Mouse (Mus musculus) limb, embryonic 11.5 days (tissue): ENCODE results near the gene Fras1. TPM values are rescaled to one million over a fixed set of nuclear protein-coding genes. Genes with fewer than 3 reads are reported as not detected.
A peak's percentile ranks its signal among the peaks of the same experiment; 100 is the strongest.

Experiments used
- ATAC-seq: fragments of 200-750 bp; cut with Nextera tagmentation; 2 replicates; pipeline ENCODE4 v1.8.0; 2017; ENCODE audit warnings: low read depth; ENCODE audit not compliant: insufficient number of reproducible peaks, low FRiP score, low TSS enrichment
- DNase-seq: peaks from one replicate; pipeline ENCODE4 v3.0.0-alpha.2; 2015; ENCODE audit warnings: low spot score
- H3K27ac ChIP-seq: fragments of 300-500 bp; sonication (generic); replicated peaks from 2 replicates; pipeline ENCODE4 v1.5.1; 2014; ENCODE audit warnings: low read depth, mild to moderate bottlenecking, low read length
- H3K27me3 ChIP-seq: fragments of 300-500 bp; sonication (generic); 2 replicates; pipeline ENCODE4 v1.6.1; 2014; ENCODE audit warnings: mild to moderate bottlenecking, low read length, mixed read lengths; ENCODE audit not compliant: control insufficient read depth, insufficient read depth
- H3K36me3 ChIP-seq: fragments of 300-500 bp; sonication (generic); 2 replicates; pipeline ENCODE4 v1.6.1; 2014; ENCODE audit warnings: mild to moderate bottlenecking, low read length, moderate library complexity, mixed read lengths; ENCODE audit not compliant: control insufficient read depth, insufficient read depth
- H3K4me1 ChIP-seq: fragments of 300-500 bp; sonication (generic); 2 replicates; pipeline ENCODE4 v1.6.1; 2014; ENCODE audit warnings: low read length, mixed read lengths; ENCODE audit not compliant: control insufficient read depth, insufficient read depth
- H3K4me2 ChIP-seq: fragments of 300-500 bp; sonication (generic); 2 replicates; pipeline ENCODE4 v1.6.1; 2014; ENCODE audit warnings: low read depth, mild to moderate bottlenecking, moderate library complexity; ENCODE audit not compliant: severe bottlenecking
- H3K4me3 ChIP-seq: fragments of 300-500 bp; sonication (generic); 2 replicates; pipeline ENCODE4 v1.5.1; 2014; ENCODE audit warnings: low read depth, low read length
- H3K9ac ChIP-seq: fragments of 300-500 bp; sonication (generic); 2 replicates; pipeline ENCODE4 v1.6.1; 2014; ENCODE audit warnings: mild to moderate bottlenecking, low read length
- H3K9me3 ChIP-seq: fragments of 300-500 bp; sonication (generic); 2 replicates; pipeline ENCODE4 v1.6.1; 2016; ENCODE audit warnings: low read length; ENCODE audit not compliant: control insufficient read depth
- WGBS: fragments of 180-500 bp; shearing (Covaris S2); extraction: QIAGEN DNeasy Blood & Tissue Kit; methylation state at CpG from one replicate; pipeline ENCODE4 v1.1.7; 2014; 5-methylcytosine and 5-hydroxymethylcytosine counted together
- polyA plus RNA-seq: library from polyadenylated mRNA; unstranded; fragments of >200 nt; fragmentation: Nextera tagmentation; extraction: Ambion mirVana; gene quantifications from 2 replicates; pipeline ENCODE4 v1.2.1, GENCODE M21; 2014

The Fras1 gene
- polyA plus RNA-seq, 1 experiment from 2014 or later: 15.8 TPM

DNA sequence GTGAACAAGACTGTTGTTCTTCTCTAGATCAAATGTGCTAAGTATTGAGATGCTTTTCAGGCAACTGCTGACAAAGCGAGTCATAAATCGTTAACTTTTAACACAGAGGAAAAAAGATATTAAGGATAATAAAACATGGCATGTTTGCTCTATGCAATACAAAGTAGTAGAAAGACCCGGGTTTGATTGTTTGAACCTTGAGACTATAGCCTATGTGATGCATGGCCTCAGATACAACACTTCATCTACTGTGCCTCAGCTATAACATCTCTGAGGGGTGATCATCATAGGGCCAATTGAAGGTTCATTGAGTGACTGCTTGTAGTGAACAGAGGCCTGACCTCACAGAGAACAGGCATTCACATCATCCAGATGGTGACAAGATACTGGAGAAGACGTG is 17.3 kb downstream of the Fras1 start:
- Histone ChIP-seq H3K27me3 (no peaks in the 10 kb centered on the region), H3K4me3 (no peak overlapping the region), H3K4me2 (no peak overlapping the region), H3K36me3 (no peaks in the 10 kb centered on the region), H3K9me3 (no peaks in the 10 kb centered on the region), H3K27ac (no peak overlapping the region), H3K9ac (no peak overlapping the region), H3K4me1 (0 out of 2 replicates have a peak, but pooled peaks cover 2% of the 10 kb centered on the region)
- 92% methylated on average over 4 of the region's 4 CpGs for whole genome bisulfite sequencing
- no peak for ATAC-seq
- DNase-seq: no peak

- DNase-seq (no peak), ATAC-seq (no peak)
- WGBS: 94% methylated on average over 4 of the region's 4 CpGs
- no peak overlapping the region for H3K4me3 ChIP-seq
- no peaks in the 10 kb centered on the region for H3K27me3 ChIP-seq
- H3K36me3 ChIP-seq: no peaks in the 10 kb centered on the region
- H3K9me3 ChIP-seq: no peaks in the 10 kb centered on the region
- no peak overlapping the region for H3K9ac ChIP-seq
- H3K27ac ChIP-seq: no peak overlapping the region
- H3K4me2 ChIP-seq: no peak overlapping the region
- H3K4me1 ChIP-seq: 0 out of 2 replicates have a peak, but pooled peaks cover 2% of the 10 kb centered on the region
Measured at GRCm38 (mm10) chr5:96394947-96395346, 21.2 kb downstream of the Fras1 start.

DNA sequence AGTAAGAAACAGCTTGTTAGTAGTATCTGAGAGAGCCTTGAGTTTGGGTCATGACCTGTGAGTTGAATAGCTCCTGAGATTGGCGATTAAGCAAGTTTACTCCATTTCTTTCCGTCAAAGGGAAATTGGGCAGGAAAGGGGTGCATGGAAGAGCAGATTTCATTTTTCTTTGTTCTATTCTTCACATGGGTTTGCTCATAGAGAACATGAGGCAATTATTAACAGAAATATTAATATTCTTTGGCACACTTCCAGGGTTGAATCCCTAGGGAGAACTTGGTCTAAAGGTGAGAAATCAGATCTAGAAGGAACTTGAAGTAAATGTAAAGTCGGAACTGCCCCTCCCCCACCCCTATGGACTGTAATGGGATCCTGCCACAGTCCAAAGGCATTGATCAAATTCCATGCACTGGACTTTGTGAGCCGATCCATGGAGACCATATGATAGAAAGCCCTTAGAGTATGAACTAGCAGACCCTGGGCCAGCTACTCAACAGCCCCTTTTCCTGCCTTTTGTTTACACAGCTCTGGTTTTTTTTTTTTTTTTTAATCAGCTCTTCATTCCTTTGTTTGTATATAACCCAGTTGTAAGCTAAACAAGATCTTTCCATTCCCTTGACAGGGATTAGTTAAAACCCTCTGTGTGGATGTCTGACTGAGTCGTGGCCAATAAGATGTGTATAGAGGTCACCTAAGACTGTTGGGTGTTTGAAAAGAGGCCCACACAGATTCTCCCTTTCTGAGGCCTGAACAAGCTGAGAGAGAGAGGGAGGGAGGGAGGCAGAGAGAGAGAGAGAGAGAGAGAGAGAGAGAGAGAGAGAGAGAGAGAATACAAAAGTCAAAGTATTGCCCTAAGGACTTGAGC is 22.3 kb downstream of the Fras1 start:
- ATAC-seq (peak; percentile 62; the same call in 1 of the 2 replicates), DNase-seq (no peak)
- WGBS: 46% methylated on average over 5 of the region's 5 CpGs

DNA sequence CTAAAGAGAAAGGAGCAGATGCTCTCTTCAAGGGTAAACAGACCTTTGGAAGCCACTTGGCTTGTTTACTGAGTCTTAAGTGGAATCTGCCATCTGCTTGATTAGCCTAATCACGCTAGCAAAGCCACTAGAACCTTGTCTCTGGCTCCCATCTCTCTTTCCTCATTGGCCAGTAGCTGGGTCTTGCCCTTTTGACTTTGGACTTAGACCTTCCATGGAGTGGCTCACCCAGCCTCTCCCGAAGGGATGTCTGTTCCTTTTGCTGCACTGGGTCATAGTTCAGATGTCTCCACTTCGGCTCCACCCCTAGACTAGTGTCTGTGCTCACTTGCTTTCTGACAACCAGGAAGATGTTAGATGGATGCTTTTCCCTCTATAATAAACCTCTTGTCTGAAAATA is 28.8 kb downstream of the Fras1 start:
- no peaks in the 10 kb centered on the region for H3K9me3 ChIP-seq
- WGBS: 74% methylated on average over 3 of the region's 3 CpGs

More for the DNA sequence above, 22.3 kb downstream of the Fras1 start:
- Histone ChIP-seq H3K9me3 (no peaks in the 10 kb centered on the region), H3K36me3 (no peaks in the 10 kb centered on the region), H3K4me1 (0 out of 2 replicates have a peak, but pooled peaks cover 2% of the 10 kb centered on the region), H3K27ac (no peak overlapping the region), H3K27me3 (no peaks in the 10 kb centered on the region), H3K4me3 (no peak overlapping the region), H3K9ac (no peak overlapping the region), H3K4me2 (no peak overlapping the region)

DNA sequence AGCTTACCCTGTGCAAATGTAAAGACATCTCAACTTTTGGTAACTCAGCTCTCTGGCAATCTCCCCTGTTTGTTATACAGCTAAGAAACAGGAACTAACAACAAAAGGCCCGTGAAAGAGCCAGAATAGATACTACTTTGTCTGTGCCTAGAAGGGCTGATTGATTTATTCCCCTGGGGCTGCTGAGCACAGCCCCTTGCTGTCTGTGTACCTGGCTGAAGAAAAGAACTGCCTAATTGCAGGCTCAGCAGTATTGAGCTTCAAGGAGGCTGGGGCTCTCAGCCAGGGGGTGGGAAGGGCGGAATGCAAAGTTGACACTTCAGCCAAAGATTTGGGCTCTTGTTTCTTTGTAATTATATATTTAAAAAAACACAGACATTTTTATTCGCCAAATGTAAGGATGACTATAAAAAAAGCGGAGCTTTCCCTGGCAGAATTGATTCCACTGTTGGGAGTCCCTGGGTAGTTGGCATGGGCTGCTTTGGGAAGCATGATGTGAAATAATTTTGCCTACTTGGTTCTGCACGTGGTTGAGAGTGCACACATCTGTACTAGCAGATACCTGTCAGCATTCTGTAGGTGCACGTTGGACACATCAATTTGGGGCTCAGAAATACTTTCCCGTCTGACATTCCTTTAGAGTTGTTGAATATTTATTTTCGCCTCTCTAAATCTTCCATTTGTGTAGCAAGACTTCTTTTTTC is 31.5 kb downstream of the Fras1 start:
- WGBS: 66% methylated on average over 8 of the region's 8 CpGs
- no peak overlapping the region for H3K27ac ChIP-seq

More for the DNA sequence above, 28.8 kb downstream of the Fras1 start:
- Histone ChIP-seq H3K27me3 (no peaks in the 10 kb centered on the region), H3K4me1 (0 out of 2 replicates have a peak, but pooled peaks cover 3% of the 10 kb centered on the region), H3K9ac (no peak overlapping the region), H3K36me3 (no peaks in the 10 kb centered on the region), H3K4me3 (no peak overlapping the region), H3K27ac (no peak overlapping the region), H3K4me2 (no peak overlapping the region)
- no peak for ATAC-seq
- no peak for DNase-seq

GRCm38 (mm10) chr5:96408291-96408690 is 34.5 kb downstream of the Fras1 start:
- Histone ChIP-seq H3K36me3 (no peaks in the 10 kb centered on the region), H3K9me3 (no peaks in the 10 kb centered on the region), H3K27ac (no peak overlapping the region), H3K27me3 (no peaks in the 10 kb centered on the region), H3K4me1 (0 out of 2 replicates have a peak, but pooled peaks cover 3% of the 10 kb centered on the region), H3K4me2 (no peak overlapping the region), H3K4me3 (no peak overlapping the region), H3K9ac (no peak overlapping the region)
- ATAC-seq (no peak), DNase-seq (no peak)
- WGBS: 77% methylated on average over 2 of the region's 2 CpGs

More for the DNA sequence above, 31.5 kb downstream of the Fras1 start:
- no peak for DNase-seq
- ATAC-seq: no peak
- Histone ChIP-seq H3K4me3 (no peak overlapping the region), H3K4me1 (0 out of 2 replicates have a peak, but pooled peaks cover 3% of the 10 kb centered on the region), H3K9ac (no peak overlapping the region), H3K9me3 (no peaks in the 10 kb centered on the region), H3K4me2 (no peak overlapping the region), H3K27me3 (no peaks in the 10 kb centered on the region), H3K36me3 (no peaks in the 10 kb centered on the region)

DNA sequence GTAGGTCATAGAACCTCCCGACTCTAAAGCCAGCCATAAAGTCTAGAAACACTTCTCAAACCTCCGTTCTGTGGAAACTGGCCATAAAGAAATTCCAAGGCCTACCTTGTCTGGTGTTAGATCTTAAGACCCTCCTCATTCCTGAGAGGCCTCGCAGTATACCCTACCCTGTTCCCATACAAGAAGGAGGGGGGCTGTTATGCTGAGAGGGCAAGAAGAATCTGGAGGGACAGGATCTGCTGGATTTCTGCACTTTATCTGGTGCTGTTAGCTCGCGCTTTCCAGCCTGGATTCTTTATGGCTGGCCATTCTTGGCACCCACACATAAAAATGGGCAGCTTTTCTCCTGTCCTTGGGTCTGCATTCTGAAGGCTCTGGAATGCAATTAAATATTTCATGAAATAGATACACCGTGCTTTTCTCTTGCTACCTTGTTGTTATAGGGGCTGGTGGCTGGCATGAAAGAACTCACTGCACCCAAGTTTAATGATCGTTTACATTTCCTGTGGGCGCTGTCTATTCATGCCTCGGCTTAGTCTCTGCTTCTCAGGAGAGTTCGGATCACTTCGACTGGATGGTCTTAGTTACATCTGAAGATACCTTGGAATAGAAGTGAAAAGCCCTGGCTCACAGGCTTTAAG is 39.1 kb downstream of the Fras1 start:
- ATAC-seq (no peak), DNase-seq (no peak)
- H3K4me3 ChIP-seq: no peak overlapping the region
- no peaks in the 10 kb centered on the region for H3K9me3 ChIP-seq
- no peak overlapping the region for H3K9ac ChIP-seq
- H3K4me1 ChIP-seq: no peaks in the 10 kb centered on the region
- 69% methylated on average over 11 of the region's 11 CpGs for WGBS
- no peak overlapping the region for H3K4me2 ChIP-seq
- no peaks in the 10 kb centered on the region for H3K27me3 ChIP-seq
- no peaks in the 10 kb centered on the region for H3K36me3 ChIP-seq
- no peak overlapping the region for H3K27ac ChIP-seq

DNA sequence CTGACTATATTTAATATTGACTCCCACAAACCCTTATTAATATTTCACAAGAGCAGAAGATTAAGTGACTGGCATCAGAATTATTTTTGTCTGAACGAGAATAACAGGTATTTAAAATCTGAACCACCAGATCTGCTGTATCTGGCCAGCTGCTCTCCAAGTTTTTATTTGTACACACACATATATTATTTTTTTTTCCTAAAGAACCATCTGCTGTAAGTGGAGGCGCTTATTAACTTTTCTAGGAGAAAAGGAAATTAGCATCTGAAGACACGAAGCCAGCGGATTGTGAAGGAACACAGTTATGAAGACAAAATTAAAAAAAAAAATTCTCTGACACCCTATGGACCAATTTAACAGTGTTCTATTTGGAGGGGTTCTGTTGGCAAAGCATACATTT is 43.4 kb downstream of the Fras1 start:
- Histone ChIP-seq H3K4me1 (no peaks in the 10 kb centered on the region), H3K4me3 (no peak overlapping the region), H3K27me3 (no peaks in the 10 kb centered on the region), H3K4me2 (no peak overlapping the region), H3K9me3 (no peaks in the 10 kb centered on the region), H3K9ac (no peak overlapping the region), H3K36me3 (no peaks in the 10 kb centered on the region), H3K27ac (no peak overlapping the region)
- 89% methylated on average over 4 of the region's 4 CpGs for WGBS
- ATAC-seq: no peak
- no peak for DNase-seq
